Comparison of ENCODE assay signal across 22 mouse cellular contexts in the genomic region with DNA sequence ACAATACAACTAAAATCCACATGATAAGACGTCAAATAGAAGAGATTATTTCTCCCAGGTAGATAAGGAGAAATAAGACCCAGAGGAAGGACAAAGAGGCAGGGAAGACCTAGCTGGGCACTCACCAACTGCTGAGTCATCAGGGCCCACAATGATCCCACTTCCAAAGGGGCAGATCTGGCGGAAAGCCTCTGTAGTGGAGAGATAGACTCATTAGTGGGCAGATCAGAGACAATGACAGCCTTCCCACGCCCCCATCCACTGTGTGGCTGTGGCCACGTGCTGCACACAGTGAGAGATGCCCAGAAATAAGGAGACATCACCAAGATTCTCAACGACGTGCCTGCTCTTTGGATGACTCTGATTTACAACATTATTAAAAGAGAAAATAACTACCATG.
"Had no signal": no experiment of that assay in that cellular context is flagged by ENCODE, and none has a peak within 500 bp of the region (broad histone marks: within the 10 kb centered on the region; RNA-seq: fewer than 3 reads in every experiment).

No protein-coding gene starts in this region.

- H3K36me3 ChIP-seq: liver, embryonic 13.5 days had no signal

- H3K4me1 ChIP-seq: intestine, embryonic 15.5 days; limb, embryonic 12.5 days; liver, embryonic 13.5 days had no signal

- DNase-seq: gastrocnemius, adult 2 months; gastrocnemius, postnatal 10 days; gastrocnemius, postnatal 25 days; heart, postnatal 10 days; heart, postnatal 4 days; kidney, adult 18-20 months; kidney, adult 8-10 months; kidney, postnatal 10 days; kidney, postnatal 25 days; kidney, postnatal 4 days; liver; liver, embryonic 13.5 days had no signal

- H3K27ac ChIP-seq: gastrocnemius, adult 2 months; heart, embryonic 10.5 days; hindbrain, embryonic 10.5 days; hindbrain, embryonic 12.5 days; hindbrain, embryonic 14.5 days; intestine, embryonic 15.5 days; layer of hippocampus, adult 2 months; left cerebral cortex, adult 2 months; limb, embryonic 10.5 days; limb, embryonic 12.5 days; liver, embryonic 13.5 days had no signal

- H3K27me3 ChIP-seq: heart, embryonic 12.5 days; hindbrain, embryonic 12.5 days; intestine, embryonic 15.5 days; limb, embryonic 12.5 days; liver, embryonic 13.5 days had no signal

- H3K4me3 ChIP-seq: gastrocnemius, adult 2 months; heart, embryonic 10.5 days; heart, embryonic 12.5 days; hindbrain, embryonic 10.5 days; hindbrain, embryonic 12.5 days; intestine, embryonic 15.5 days; layer of hippocampus, adult 2 months; left cerebral cortex, adult 2 months; limb, embryonic 10.5 days; limb, embryonic 12.5 days; liver, embryonic 13.5 days had no signal
